Mouse (Mus musculus): ENCODE results near the gene 2310009B15Rik. TPM values are rescaled to one million over a fixed set of nuclear protein-coding genes. Genes with fewer than 3 reads are reported as not detected.
"Not testable (repeated sequence)": the region's sequence is repeated elsewhere in the genome, so short reads cannot be mapped to it uniquely, and the experiment has no call there.

Gene 2310009B15Rik
- polyA plus RNA-seq (2014; fragmentation: Nextera tagmentation; extraction: Ambion mirVana) = 32.7 and 34.3 TPM in 2 replicates

GRCm38 (mm10) chr1:138856101-138856950 is at the start of gene 2310009B15Rik:
2310009B15Rik (minus strand) TSS chr1:138856852.
- peak within 1 kb of the TSS; percentile 42; the same call in 1 of the 2 replicates for H3K9ac ChIP-seq (replicated peaks; ENCODE audit: low read depth, low read length)
- peak within 1 kb of the TSS; percentile 48; the same call in 1 of the 2 replicates for H3K27ac ChIP-seq (ENCODE audit: low read depth, low read length)
- not testable (repeated sequence) for H3K4me1 ChIP-seq (ENCODE audit: control insufficient read depth, insufficient read depth, low read length); H3K36me3 ChIP-seq (ENCODE audit: control insufficient read depth, insufficient read depth, low read length); H3K9me3 ChIP-seq (ENCODE audit: control insufficient read depth, low read length); H3K4me2 ChIP-seq (ENCODE audit: low read depth, low read length); H3K27me3 ChIP-seq (ENCODE audit: control insufficient read depth, insufficient read depth, low read length)
- WGBS = 1% methylated on average over 34 of the region's 79 CpGs
- peak within 1 kb of the TSS; percentile 38 for H3K4me3 ChIP-seq (ENCODE audit: low read depth, low read length)
- ATAC-seq (ENCODE audit: low read depth) = peak; percentile 99

- Histone ChIP-seq H3K27me3 (ENCODE audit: control insufficient read depth, insufficient read depth, low read length) (no peaks in the 10 kb centered on the region), H3K9me3 (ENCODE audit: control insufficient read depth, low read length) (no peaks in the 10 kb centered on the region), H3K36me3 (ENCODE audit: control insufficient read depth, insufficient read depth, low read length) (no peaks in the 10 kb centered on the region), H3K4me2 (ENCODE audit: low read depth, low read length) (no peak overlapping the region), H3K4me1 (ENCODE audit: control insufficient read depth, insufficient read depth, low read length) (no peaks in the 10 kb centered on the region), H3K27ac (ENCODE audit: low read depth, low read length) (no peak overlapping the region), H3K4me3 (ENCODE audit: low read depth, low read length) (no peak overlapping the region), H3K9ac (replicated peaks; ENCODE audit: low read depth, low read length) (no peak overlapping the region)
- WGBS = 70% methylated on average over 3 of the region's 3 CpGs
- ATAC-seq (ENCODE audit: low read depth) = no peak
These were observed 49.6 kb upstream of the 2310009B15Rik start for GRCm38 (mm10) chr1:138906256-138906655.

GRCm38 (mm10) chr1:138905092-138905765 is 48.6 kb upstream of the 2310009B15Rik start:
- Histone ChIP-seq H3K4me3 (ENCODE audit: low read depth, low read length) (no peak overlapping the region), H3K27ac (ENCODE audit: low read depth, low read length) (no peak overlapping the region), H3K4me1 (ENCODE audit: control insufficient read depth, insufficient read depth, low read length) (no peaks in the 10 kb centered on the region), H3K36me3 (ENCODE audit: control insufficient read depth, insufficient read depth, low read length) (no peaks in the 10 kb centered on the region), H3K9ac (replicated peaks; ENCODE audit: low read depth, low read length) (no peak overlapping the region), H3K27me3 (ENCODE audit: control insufficient read depth, insufficient read depth, low read length) (no peaks in the 10 kb centered on the region), H3K4me2 (ENCODE audit: low read depth, low read length) (no peak overlapping the region), H3K9me3 (ENCODE audit: control insufficient read depth, low read length) (no peaks in the 10 kb centered on the region)
- WGBS = 97% methylated on average over 3 of the region's 3 CpGs
- no peak for ATAC-seq (ENCODE audit: low read depth)

GRCm38 (mm10) chr1:138903894-138904293 is 47.2 kb upstream of the 2310009B15Rik start:
- Histone ChIP-seq H3K27me3 (ENCODE audit: control insufficient read depth, insufficient read depth, low read length) (no peaks in the 10 kb centered on the region), H3K4me3 (ENCODE audit: low read depth, low read length) (no peak overlapping the region), H3K4me1 (ENCODE audit: control insufficient read depth, insufficient read depth, low read length) (no peaks in the 10 kb centered on the region), H3K4me2 (ENCODE audit: low read depth, low read length) (no peak overlapping the region), H3K36me3 (ENCODE audit: control insufficient read depth, insufficient read depth, low read length) (no peaks in the 10 kb centered on the region), H3K9ac (replicated peaks; ENCODE audit: low read depth, low read length) (no peak overlapping the region), H3K27ac (ENCODE audit: low read depth, low read length) (no peak overlapping the region), H3K9me3 (ENCODE audit: control insufficient read depth, low read length) (no peaks in the 10 kb centered on the region)
- 90% methylated on average over 5 of the region's 5 CpGs for WGBS
- ATAC-seq (ENCODE audit: low read depth) = no peak

- H3K9ac ChIP-seq (replicated peaks; ENCODE audit: low read depth, low read length) = no peak overlapping the region
- WGBS = 94% methylated on average over 16 of the region's 16 CpGs
- no peak for ATAC-seq (ENCODE audit: low read depth)
- no peaks in the 10 kb centered on the region for H3K36me3 ChIP-seq (ENCODE audit: control insufficient read depth, insufficient read depth, low read length)
- no peak overlapping the region for H3K27ac ChIP-seq (ENCODE audit: low read depth, low read length)
- no peaks in the 10 kb centered on the region for H3K4me1 ChIP-seq (ENCODE audit: control insufficient read depth, insufficient read depth, low read length)
- no peaks in the 10 kb centered on the region for H3K9me3 ChIP-seq (ENCODE audit: control insufficient read depth, low read length)
- H3K27me3 ChIP-seq (ENCODE audit: control insufficient read depth, insufficient read depth, low read length) = no peaks in the 10 kb centered on the region
- H3K4me2 ChIP-seq (ENCODE audit: low read depth, low read length) = no peak overlapping the region
- no peak overlapping the region for H3K4me3 ChIP-seq (ENCODE audit: low read depth, low read length)
These were observed 44.9 kb upstream of the 2310009B15Rik start for GRCm38 (mm10) chr1:138901431-138902117.

- no peak overlapping the region for H3K4me2 ChIP-seq (ENCODE audit: low read depth, low read length)
- H3K4me3 ChIP-seq (ENCODE audit: low read depth, low read length) = no peak overlapping the region
- no peaks in the 10 kb centered on the region for H3K27me3 ChIP-seq (ENCODE audit: control insufficient read depth, insufficient read depth, low read length)
- no peaks in the 10 kb centered on the region for H3K9me3 ChIP-seq (ENCODE audit: control insufficient read depth, low read length)
- no peak for ATAC-seq (ENCODE audit: low read depth)
- no peaks in the 10 kb centered on the region for H3K36me3 ChIP-seq (ENCODE audit: control insufficient read depth, insufficient read depth, low read length)
- WGBS = 79% methylated on average over 3 of the region's 3 CpGs
- H3K27ac ChIP-seq (ENCODE audit: low read depth, low read length) = no peak overlapping the region
- no peaks in the 10 kb centered on the region for H3K4me1 ChIP-seq (ENCODE audit: control insufficient read depth, insufficient read depth, low read length)
- no peak overlapping the region for H3K9ac ChIP-seq (replicated peaks; ENCODE audit: low read depth, low read length)
These were observed 39.4 kb upstream of the 2310009B15Rik start for GRCm38 (mm10) chr1:138896088-138896487.

- no peaks in the 10 kb centered on the region for H3K36me3 ChIP-seq (ENCODE audit: control insufficient read depth, insufficient read depth, low read length)
- no peak overlapping the region for H3K9ac ChIP-seq (replicated peaks; ENCODE audit: low read depth, low read length)
- H3K4me1 ChIP-seq (ENCODE audit: control insufficient read depth, insufficient read depth, low read length) = no peaks in the 10 kb centered on the region
- H3K9me3 ChIP-seq (ENCODE audit: control insufficient read depth, low read length) = no peaks in the 10 kb centered on the region
- no peaks in the 10 kb centered on the region for H3K27me3 ChIP-seq (ENCODE audit: control insufficient read depth, insufficient read depth, low read length)
- no peak for ATAC-seq (ENCODE audit: low read depth)
- H3K27ac ChIP-seq (ENCODE audit: low read depth, low read length) = no peak overlapping the region
- WGBS = 93% methylated on average over 14 of the region's 14 CpGs
- H3K4me2 ChIP-seq (ENCODE audit: low read depth, low read length) = no peak overlapping the region
- H3K4me3 ChIP-seq (ENCODE audit: low read depth, low read length) = no peak overlapping the region
These were observed 21.0 kb upstream of the 2310009B15Rik start for GRCm38 (mm10) chr1:138877470-138878254.

- H3K36me3 ChIP-seq (ENCODE audit: control insufficient read depth, insufficient read depth, low read length) = no peaks in the 10 kb centered on the region
- no peak overlapping the region for H3K4me2 ChIP-seq (ENCODE audit: low read depth, low read length)
- no peaks in the 10 kb centered on the region for H3K4me1 ChIP-seq (ENCODE audit: control insufficient read depth, insufficient read depth, low read length)
- H3K27ac ChIP-seq (ENCODE audit: low read depth, low read length) = no peak overlapping the region
- no peaks in the 10 kb centered on the region for H3K9me3 ChIP-seq (ENCODE audit: control insufficient read depth, low read length)
- 69% methylated on average over 16 of the region's 16 CpGs for WGBS
- H3K4me3 ChIP-seq (ENCODE audit: low read depth, low read length) = no peak overlapping the region
- no peak overlapping the region for H3K9ac ChIP-seq (replicated peaks; ENCODE audit: low read depth, low read length)
- no peak for ATAC-seq (ENCODE audit: low read depth)
- H3K27me3 ChIP-seq (ENCODE audit: control insufficient read depth, insufficient read depth, low read length) = no peaks in the 10 kb centered on the region
These were observed 19.9 kb upstream of the 2310009B15Rik start for GRCm38 (mm10) chr1:138876371-138877045.

Measured in neural tube, embryonic 14.5 days (tissue).